Mouse (Mus musculus) hindbrain, embryonic 12.5 days (tissue): ENCODE data around the gene Dip2b. TPM values are rescaled to one million over a fixed set of nuclear protein-coding genes. Genes with fewer than 3 reads are reported as not detected.

Source experiments
- ATAC-seq: fragments of 200-750 bp; cut with Nextera tagmentation; 2 replicates; pipeline ENCODE4 v1.8.0; 2017; ENCODE audit warnings: moderate TSS enrichment; ENCODE audit not compliant: low FRiP score
- H3K27ac ChIP-seq: fragments of 300-500 bp; sonication (generic); 2 replicates; pipeline ENCODE4 v1.5.1; 2016; ENCODE audit warnings: mild to moderate bottlenecking
- H3K27me3 ChIP-seq: fragments of 300-500 bp; sonication (generic); 2 replicates; pipeline ENCODE4 v1.6.1; 2016; ENCODE audit warnings: mild to moderate bottlenecking
- H3K36me3 ChIP-seq: fragments of 300-500 bp; sonication (generic); 2 replicates; pipeline ENCODE4 v1.6.1; 2016; ENCODE audit warnings: mild to moderate bottlenecking
- H3K4me1 ChIP-seq: fragments of 300-500 bp; sonication (generic); 2 replicates; pipeline ENCODE4 v1.6.1; 2016
- H3K4me2 ChIP-seq: fragments of 300-500 bp; sonication (generic); replicated peaks from 2 replicates; pipeline ENCODE4 v1.6.1; 2016; ENCODE audit warnings: mild to moderate bottlenecking
- H3K4me3 ChIP-seq: fragments of 300-500 bp; sonication (generic); 2 replicates; pipeline ENCODE4 v1.5.1; 2016; ENCODE audit warnings: mild to moderate bottlenecking
- H3K9ac ChIP-seq: fragments of 300-500 bp; sonication (generic); 2 replicates; pipeline ENCODE4 v1.6.1; 2016; ENCODE audit warnings: mild to moderate bottlenecking, moderate library complexity
- H3K9me3 ChIP-seq: fragments of 300-500 bp; sonication (generic); replicated peaks from 2 replicates; pipeline ENCODE4 v1.6.1; 2016; ENCODE audit warnings: mild to moderate bottlenecking
- WGBS: fragments of 180-500 bp; shearing (Covaris S2); methylation state at CpG from one replicate; pipeline ENCODE4 v1.1.7; 2016; 5-methylcytosine and 5-hydroxymethylcytosine counted together
- polyA plus RNA-seq: library from polyadenylated mRNA; unstranded; fragments of >200 nt; fragmentation: Nextera tagmentation; extraction: Ambion mirVana; gene quantifications from 2 replicates; pipeline ENCODE4 v1.2.1, GENCODE M21; 2016

The Dip2b gene
- polyA plus RNA-seq = 26.8 and 27.5 TPM in 2 replicates

DNA sequence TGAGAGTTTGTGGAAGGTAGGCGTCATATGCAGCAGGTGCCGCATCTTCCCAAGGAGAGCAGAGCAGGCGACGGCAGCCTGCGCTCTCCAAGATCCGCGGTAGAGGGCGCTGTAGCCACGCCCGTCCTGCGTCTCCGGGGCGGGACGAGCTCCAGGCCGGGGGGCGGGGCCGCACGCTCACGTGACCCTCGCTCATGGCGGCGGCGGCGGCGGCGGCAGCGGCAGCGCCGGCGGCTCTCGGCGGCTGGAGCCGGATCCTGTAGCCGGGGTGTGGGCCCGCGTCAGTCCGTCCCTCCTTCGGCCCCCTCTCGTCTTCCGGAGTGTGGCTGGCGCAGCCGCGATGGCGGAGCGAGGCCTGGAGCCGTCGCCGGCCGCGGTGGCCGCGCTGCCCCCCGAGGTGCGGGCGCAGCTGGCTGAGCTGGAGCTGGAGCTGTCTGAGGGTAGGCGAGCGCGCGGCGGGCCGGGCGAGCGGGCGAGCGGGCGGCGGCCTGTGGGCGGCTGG, at the start of gene Dip2b:
Gene Dip2b, plus strand, starts transcription at position 195 of the 502 bp plus-strand sequence.
- H3K27ac ChIP-seq = peak within 1 kb of the TSS; percentile 100
- peaks cover 22% of the 10 kb centered on the region for H3K4me1 ChIP-seq
- peak within 1 kb of the TSS; percentile 60 for H3K4me2 ChIP-seq
- H3K27me3 ChIP-seq = 0 out of 2 replicates have a peak, but pooled peaks cover 6% of the 10 kb centered on the region
- ATAC-seq = peak; percentile 94
- H3K9ac ChIP-seq = peak within 1 kb of the TSS; percentile 97
- no peaks in the 10 kb centered on the region for H3K9me3 ChIP-seq
- H3K4me3 ChIP-seq = peak within 1 kb of the TSS; percentile 92
- 0 out of 2 replicates have a peak, but pooled peaks cover 3% of the 10 kb centered on the region for H3K36me3 ChIP-seq
- under 1% methylated on average over 65 of the region's 68 CpGs for WGBS

GRCm38 (mm10) chr15:99993100-99993499, 45.4 kb upstream of the Dip2b start:
- Histone ChIP-seq H3K9ac (no peak overlapping the region), H3K4me1 (no peaks in the 10 kb centered on the region), H3K4me2 (no peak overlapping the region), H3K36me3 (peaks cover 46% of the 10 kb centered on the region), H3K27ac (no peak overlapping the region), H3K27me3 (no peaks in the 10 kb centered on the region), H3K4me3 (no peak overlapping the region), H3K9me3 (no peaks in the 10 kb centered on the region)
- ATAC-seq = no peak
- 100% methylated on average over 1 of the region's 1 CpGs for WGBS

DNA sequence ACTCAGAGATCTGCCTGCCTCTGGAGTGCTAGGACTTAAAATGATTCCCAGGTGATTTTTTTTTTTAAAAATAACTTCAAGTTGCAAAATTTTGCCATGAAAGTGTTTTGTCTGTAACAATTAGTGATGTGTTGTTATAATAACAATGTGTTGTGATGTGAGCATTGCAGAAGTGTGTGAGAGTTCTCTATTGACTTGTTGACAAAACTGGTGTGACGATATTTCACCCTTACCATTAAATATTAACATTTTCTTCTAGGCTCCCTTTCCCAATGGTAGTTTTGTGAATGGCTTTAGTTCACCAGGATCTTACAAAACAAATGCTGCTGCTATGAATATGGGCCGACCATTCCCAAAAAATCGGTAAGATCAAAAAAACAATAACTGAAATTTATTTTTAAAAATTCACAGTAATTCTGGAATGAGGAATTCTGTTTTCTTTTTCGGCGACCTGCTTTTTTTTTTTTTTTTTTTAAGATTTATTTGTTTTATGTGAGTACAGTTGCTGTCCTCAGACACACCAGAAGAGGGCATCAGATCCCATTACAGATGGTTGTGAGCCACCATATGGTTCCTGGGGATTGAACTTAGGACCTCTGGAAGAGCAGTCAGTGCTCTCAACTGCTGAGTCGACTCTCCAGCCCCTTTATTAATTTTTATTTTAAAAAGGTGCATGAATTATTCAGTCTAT, 41.2 kb upstream of the Dip2b start:
- no peak overlapping the region for H3K4me2 ChIP-seq
- WGBS = 97% methylated on average over 6 of the region's 6 CpGs
- H3K27ac ChIP-seq = no peak overlapping the region
- H3K4me3 ChIP-seq = no peak overlapping the region
- H3K36me3 ChIP-seq = peaks cover 43% of the 10 kb centered on the region
- H3K9ac ChIP-seq = no peak overlapping the region
- H3K9me3 ChIP-seq = no peaks in the 10 kb centered on the region
- no peak for ATAC-seq
- H3K4me1 ChIP-seq = no peaks in the 10 kb centered on the region
- H3K27me3 ChIP-seq = no peaks in the 10 kb centered on the region

DNA sequence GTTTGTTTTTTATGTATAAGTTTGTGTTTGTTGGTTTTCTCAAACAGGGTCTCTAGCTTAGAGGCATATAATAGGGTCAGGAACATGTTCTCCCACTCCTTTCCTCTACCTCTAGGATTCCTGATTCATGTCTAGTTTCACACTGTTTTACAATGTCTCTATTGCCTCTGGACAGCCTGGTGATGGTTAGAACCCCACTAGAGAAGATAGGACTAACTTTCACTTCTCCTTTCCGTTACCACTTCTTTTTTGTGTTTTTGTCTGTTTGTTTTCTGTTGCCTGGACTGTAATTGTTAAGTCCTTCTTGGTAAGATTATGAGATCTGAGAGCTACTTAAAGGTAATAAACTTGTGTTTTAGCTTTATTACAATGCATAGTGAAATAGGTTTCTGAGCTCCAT, 39.1 kb upstream of the Dip2b start:
- Histone ChIP-seq H3K27me3 (no peaks in the 10 kb centered on the region), H3K4me3 (no peak overlapping the region), H3K4me2 (no peak overlapping the region), H3K36me3 (peaks cover 48% of the 10 kb centered on the region), H3K9ac (no peak overlapping the region), H3K4me1 (no peaks in the 10 kb centered on the region), H3K9me3 (no peaks in the 10 kb centered on the region), H3K27ac (no peak overlapping the region)
- ATAC-seq = no peak
- 100% methylated on average over 1 of the region's 1 CpGs for WGBS

- WGBS = 92% methylated on average over 7 of the region's 7 CpGs
- Histone ChIP-seq H3K36me3 (peaks cover 67% of the 10 kb centered on the region), H3K4me3 (no peak overlapping the region), H3K4me2 (no peak overlapping the region), H3K27me3 (no peaks in the 10 kb centered on the region), H3K9me3 (no peaks in the 10 kb centered on the region), H3K27ac (no peak overlapping the region), H3K9ac (no peak overlapping the region), H3K4me1 (no peaks in the 10 kb centered on the region)
- no peak for ATAC-seq
Measured at GRCm38 (mm10) chr15:100004677-100005273, 33.7 kb upstream of the Dip2b start.

- Histone ChIP-seq H3K4me3 (no peak overlapping the region), H3K36me3 (peaks cover 76% of the 10 kb centered on the region), H3K27ac (no peak overlapping the region), H3K9ac (no peak overlapping the region), H3K4me2 (no peak overlapping the region), H3K4me1 (no peaks in the 10 kb centered on the region), H3K27me3 (no peaks in the 10 kb centered on the region), H3K9me3 (no peaks in the 10 kb centered on the region)
- ATAC-seq = no peak
Measured at GRCm38 (mm10) chr15:100006180-100006579, 32.3 kb upstream of the Dip2b start.

GRCm38 (mm10) chr15:100018280-100018899, 20.1 kb upstream of the Dip2b start:
- H3K27ac ChIP-seq = no peak overlapping the region
- WGBS = 83% methylated on average over 6 of the region's 6 CpGs
- H3K27me3 ChIP-seq = no peaks in the 10 kb centered on the region
- H3K9me3 ChIP-seq = no peaks in the 10 kb centered on the region
- H3K4me3 ChIP-seq = no peak overlapping the region
- H3K4me2 ChIP-seq = no peak overlapping the region
- H3K36me3 ChIP-seq = peaks cover 8% of the 10 kb centered on the region
- H3K9ac ChIP-seq = no peak overlapping the region
- no peaks in the 10 kb centered on the region for H3K4me1 ChIP-seq
- no peak for ATAC-seq

DNA sequence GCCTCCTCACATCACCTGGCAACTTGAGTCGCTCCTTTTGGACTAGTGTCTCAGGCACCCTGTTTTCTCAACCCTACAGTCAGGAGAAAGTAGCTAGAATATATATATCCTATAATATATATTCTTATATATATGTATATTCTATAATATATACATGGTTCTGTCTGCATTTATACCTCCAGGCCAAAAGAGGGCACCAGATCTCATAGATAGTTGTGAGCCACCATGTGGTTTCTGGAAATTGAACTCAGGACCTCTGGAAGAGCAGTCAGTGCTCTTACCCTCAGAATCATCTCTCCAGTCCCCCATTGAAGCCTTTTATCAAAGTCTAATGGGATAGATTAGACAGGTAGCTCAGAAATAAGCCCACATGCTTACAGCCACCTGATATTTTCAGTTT, 17.3 kb upstream of the Dip2b start:
- Histone ChIP-seq H3K4me2 (no peak overlapping the region), H3K4me3 (no peak overlapping the region), H3K27ac (no peak overlapping the region), H3K4me1 (no peaks in the 10 kb centered on the region), H3K9me3 (no peaks in the 10 kb centered on the region), H3K27me3 (no peaks in the 10 kb centered on the region), H3K9ac (no peak overlapping the region), H3K36me3 (peaks cover 3% of the 10 kb centered on the region; the same call in 1 of the 2 replicates)
- ATAC-seq = no peak
- 92% methylated on average over 1 of the region's 1 CpGs for WGBS

- H3K36me3 ChIP-seq = no peaks in the 10 kb centered on the region
- H3K9me3 ChIP-seq = no peaks in the 10 kb centered on the region
- no peak overlapping the region for H3K27ac ChIP-seq
- H3K4me1 ChIP-seq = no peaks in the 10 kb centered on the region
- H3K9ac ChIP-seq = no peak overlapping the region
- no peaks in the 10 kb centered on the region for H3K27me3 ChIP-seq
- 27% methylated on average over 5 of the region's 5 CpGs for WGBS
- no peak overlapping the region for H3K4me3 ChIP-seq
- no peak for ATAC-seq
- H3K4me2 ChIP-seq = no peak overlapping the region
Measured at GRCm38 (mm10) chr15:100022923-100023322, 15.5 kb upstream of the Dip2b start.

- WGBS = 84% methylated on average over 11 of the region's 11 CpGs
- H3K27ac ChIP-seq = no peak overlapping the region
- H3K36me3 ChIP-seq = no peaks in the 10 kb centered on the region
- H3K4me3 ChIP-seq = no peak overlapping the region
- no peak for ATAC-seq
- H3K4me2 ChIP-seq = no peak overlapping the region
- no peaks in the 10 kb centered on the region for H3K4me1 ChIP-seq
- H3K27me3 ChIP-seq = no peaks in the 10 kb centered on the region
- H3K9ac ChIP-seq = no peak overlapping the region
- no peaks in the 10 kb centered on the region for H3K9me3 ChIP-seq
Measured at GRCm38 (mm10) chr15:100025076-100025834, 13.2 kb upstream of the Dip2b start.

DNA sequence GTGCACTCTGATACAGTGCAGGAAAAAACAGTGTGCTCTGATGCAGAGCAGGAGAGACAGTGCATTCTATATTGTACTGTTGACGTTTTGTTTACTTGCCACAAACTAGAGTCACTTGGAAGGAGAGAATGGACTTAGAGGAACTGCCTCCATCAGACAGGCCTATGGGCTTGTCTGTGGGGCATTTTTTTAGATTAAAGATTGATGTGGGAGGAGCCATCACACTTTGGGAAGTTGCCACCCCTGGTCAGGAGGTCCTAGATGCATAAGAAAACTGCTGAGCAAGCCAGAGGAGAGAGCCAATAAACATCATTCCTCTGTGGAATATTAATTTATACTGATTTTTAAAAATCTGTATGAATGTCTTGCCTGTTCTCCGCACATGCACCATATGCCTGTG, 10.3 kb upstream of the Dip2b start:
- H3K4me1 ChIP-seq = no peaks in the 10 kb centered on the region
- no peak for ATAC-seq
- H3K4me2 ChIP-seq = no peak overlapping the region
- H3K9ac ChIP-seq = no peak overlapping the region
- no peak overlapping the region for H3K27ac ChIP-seq
- H3K27me3 ChIP-seq = no peaks in the 10 kb centered on the region
- 79% methylated on average over 2 of the region's 2 CpGs for WGBS
- H3K9me3 ChIP-seq = no peaks in the 10 kb centered on the region
- H3K36me3 ChIP-seq = no peaks in the 10 kb centered on the region
- H3K4me3 ChIP-seq = no peak overlapping the region

- no peak for ATAC-seq
- Histone ChIP-seq H3K4me3 (no peak overlapping the region), H3K4me2 (no peak overlapping the region), H3K4me1 (no peaks in the 10 kb centered on the region), H3K36me3 (no peaks in the 10 kb centered on the region), H3K27ac (no peak overlapping the region), H3K9ac (no peak overlapping the region), H3K9me3 (no peaks in the 10 kb centered on the region), H3K27me3 (no peaks in the 10 kb centered on the region)
- 89% methylated on average over 8 of the region's 8 CpGs for WGBS
Measured at GRCm38 (mm10) chr15:100029497-100029896, 9.0 kb upstream of the Dip2b start.
